Mouse (Mus musculus) urinary bladder, postnatal 4 days (tissue): ENCODE data around the gene Cib2.
"Not testable (repeated sequence)": the region's sequence is repeated elsewhere in the genome, so short reads cannot be mapped to it uniquely, and the experiment has no call there.

Experiments
- DNase-seq, 2 experiments: peaks; one replicate each; pipeline ENCODE4 v3.0.0; 2021 to 2022; ENCODE audit warnings: low spot score in 2 of 2

Cib2 gene

DNA sequence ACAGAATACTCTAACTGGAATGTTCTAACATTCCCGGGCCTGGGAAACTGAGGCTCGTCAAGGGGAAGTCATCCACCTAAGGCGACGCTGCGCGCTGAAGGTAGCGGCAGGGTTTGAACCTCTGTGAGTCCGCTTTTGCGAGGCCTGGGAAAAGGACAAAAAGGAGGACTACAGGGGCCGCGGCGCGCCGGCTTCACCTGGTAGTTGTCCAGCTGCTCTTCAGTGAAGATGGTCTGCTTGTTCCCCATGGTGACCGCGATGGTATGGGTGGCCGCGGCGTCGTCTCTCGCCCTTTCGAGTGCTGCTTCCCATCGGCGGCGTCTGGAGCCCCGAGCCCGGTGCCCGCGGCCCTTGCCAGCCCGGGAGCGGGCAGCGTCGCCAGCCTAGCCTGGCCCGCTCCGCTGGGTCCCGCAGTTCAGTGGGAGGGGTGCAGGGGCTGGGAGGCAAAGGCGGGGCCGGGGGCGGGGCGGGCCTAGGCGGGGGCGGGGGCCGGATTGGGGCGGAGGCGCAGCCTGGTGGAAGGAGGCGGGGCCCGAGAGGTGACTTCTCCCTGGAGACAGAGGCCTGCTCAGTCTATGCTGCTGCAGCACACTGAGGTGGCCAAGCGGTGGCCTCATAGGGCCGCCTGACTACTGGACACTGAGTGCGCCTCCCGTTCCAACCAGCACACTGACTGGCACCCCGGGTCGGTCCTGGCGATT is at the start of gene Cib2:
Gene Cib2, minus strand, starts transcription at position 448 of the 701 bp plus-strand sequence.
- DNase-seq: peak; percentile 71 to 80

DNA sequence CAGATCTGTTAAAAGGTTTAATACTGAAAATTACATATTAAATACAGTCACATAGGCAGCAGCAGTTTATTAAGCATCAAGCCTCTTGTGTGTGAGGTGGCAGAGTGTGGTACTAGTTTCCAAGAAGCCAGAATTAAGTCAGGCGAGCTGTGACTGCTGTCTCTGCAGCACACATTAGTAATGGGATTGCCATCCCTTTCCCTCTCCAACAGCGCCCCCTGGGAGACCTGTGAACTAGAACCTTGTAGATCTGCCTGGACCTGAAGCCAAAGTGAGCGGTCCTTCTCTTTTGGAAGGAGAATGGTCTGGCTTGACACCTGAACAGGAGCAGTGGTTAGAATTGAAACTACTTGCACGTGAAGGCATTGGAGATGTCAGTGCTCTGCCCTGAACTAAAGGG is 44.9 kb upstream of the Cib2 start:
- DNase-seq: peak in 1 of 2 experiments; percentile 78

DNA sequence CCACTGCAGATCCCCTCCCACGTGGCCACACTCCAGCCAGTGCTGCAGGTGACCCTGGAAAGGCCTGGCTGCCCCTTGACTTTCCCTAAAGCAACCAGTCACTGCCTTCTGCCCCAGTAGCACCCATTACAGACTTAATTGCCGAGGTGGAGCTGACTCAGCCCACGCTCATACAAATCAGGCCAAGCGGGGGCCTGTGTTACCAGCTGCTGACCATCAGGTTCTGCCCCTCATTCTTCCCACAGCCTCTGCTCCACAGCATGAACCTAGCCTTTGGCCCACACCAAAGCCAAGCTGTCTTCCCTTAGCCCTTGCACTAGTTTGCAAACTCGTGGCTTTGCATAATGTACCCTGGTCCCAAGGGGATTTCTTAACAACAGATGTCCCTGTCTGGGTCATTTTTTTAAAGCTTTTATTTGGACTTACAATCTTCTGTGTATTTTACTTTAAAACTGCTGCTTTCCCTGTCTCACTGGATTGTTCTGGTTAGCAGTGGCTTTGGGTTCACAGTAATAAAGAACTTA is 44.2 kb upstream of the Cib2 start:
- no peak for DNase-seq

DNA sequence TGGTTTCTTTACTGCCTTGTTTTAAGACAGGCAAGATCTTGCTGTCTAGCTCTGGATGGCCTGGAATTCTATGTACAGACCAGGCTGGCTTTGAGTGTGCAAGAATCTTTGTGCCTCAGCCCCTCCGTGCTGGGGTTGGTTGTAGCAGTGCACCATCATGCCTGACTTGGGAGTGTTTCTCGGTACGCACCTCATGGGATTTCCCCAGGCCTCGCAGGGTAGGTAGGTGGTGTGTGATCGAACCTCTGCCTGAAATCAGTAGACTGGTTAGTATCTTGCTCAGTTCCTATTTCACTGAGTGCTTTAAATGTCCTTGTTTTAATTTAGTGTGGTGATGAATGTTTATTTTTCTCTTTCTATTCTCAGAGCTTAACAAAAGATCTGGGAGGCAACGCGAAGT is 42.9 kb upstream of the Cib2 start:
- DNase-seq: no peak

DNA sequence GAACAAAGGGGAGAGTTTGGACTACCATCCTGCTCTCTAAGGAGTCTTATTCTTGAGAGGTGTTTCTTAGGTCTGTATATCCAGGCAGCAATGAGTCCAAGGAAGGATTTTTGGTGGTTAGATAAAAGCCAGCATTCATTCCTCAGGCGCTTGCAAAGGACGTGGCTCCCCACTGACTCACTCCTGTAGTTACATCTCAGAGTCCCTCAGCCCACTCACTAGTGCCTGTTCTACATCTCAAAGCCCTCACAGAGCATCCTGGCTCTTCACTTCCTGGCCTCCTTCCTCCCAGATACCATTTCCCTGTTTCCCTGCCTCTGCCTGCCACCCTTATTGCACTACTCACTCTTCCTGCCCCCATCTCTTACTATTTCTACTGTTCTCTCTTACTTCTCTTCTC is 42.4 kb upstream of the Cib2 start:
- no peak for DNase-seq

DNA sequence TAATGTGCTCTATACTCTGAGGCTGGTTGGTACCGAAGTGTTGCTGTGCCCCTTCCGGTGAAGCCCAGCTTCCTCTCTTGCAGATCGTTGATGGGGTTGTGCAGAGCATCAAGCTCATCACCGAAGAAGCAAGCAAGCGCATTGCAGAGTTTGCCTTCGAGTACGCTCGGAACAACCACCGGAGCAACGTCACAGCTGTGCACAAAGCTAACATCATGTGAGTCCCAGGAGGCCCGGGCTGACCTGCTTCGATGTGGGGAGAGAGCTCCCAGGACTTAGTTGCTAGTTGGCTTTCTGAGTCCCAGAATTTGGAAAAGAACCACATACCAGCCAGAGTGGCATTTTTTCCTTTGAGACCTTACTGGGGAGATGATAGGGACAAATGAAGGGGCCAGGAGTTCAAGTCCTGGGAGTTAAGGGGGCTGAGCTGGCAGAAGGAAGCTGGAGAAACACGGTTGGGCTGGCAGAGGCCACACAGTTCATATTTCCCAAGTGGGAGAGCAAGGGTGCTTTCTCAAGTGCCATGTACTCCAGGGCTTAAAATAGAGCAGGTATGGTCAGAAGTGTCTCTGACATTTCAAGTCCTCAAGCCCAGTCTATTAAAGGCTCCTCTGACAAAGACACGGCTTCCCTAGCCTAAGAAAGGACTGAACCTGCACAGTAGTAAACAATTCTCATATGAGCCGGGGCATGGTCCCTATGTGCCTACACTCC is 36.9 kb upstream of the Cib2 start:
- no peak for DNase-seq

GRCm38 (mm10) chr9:54593652-54594051 is 33.6 kb upstream of the Cib2 start:
- DNase-seq: not testable (repeated sequence)

- DNase-seq: no peak
These were observed 27.8 kb upstream of the Cib2 start for GRCm38 (mm10) chr9:54587863-54588262.

GRCm38 (mm10) chr9:54586199-54587061 is 26.4 kb upstream of the Cib2 start, which contains the start of gene Idh3a:
TSS of gene Idh3a (plus strand) at chr9:54586334.
- peak; percentile 97 to 99 for DNase-seq

DNA sequence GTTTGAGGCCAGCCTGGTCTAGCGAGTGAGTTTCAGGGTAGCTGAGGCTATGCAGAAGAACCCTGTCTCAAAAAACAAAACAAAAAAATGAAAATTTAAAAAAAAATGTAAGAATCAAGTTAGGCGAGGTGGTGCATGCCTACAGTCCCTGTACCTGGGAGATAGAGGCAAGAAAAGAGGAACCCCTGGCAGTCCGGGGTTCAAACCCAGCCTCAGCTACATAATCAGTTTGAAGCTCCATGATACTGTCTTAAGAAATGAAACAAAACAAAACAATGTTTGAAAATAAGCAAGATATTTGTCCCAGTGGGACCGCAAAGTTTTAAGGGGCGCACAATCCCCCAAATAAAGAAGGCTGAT is 25.8 kb upstream of the Cib2 start:
- DNase-seq: no peak

GRCm38 (mm10) chr9:54584127-54584526 is 24.1 kb upstream of the Cib2 start:
- not testable (repeated sequence) for DNase-seq

DNA sequence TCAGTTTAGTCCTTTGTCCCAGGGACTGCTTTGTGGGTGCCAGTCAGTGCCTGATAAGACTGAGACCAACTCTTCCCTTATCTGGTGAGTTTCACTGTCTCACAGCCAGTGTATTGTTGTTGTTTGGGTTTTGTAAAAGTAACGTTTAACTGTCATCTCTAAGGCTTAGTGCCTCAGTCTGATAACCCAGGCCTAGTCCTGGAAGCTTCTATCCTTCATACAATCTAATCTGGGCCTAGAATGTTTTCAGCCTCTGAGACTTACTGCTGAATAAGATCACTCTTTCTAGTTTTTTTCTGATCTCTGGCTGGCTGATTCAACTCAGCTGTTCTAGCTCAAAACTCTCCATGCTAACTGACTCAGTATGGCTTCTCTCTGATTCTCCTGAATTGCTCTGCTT is 23.7 kb upstream of the Cib2 start:
- no peak for DNase-seq

DNA sequence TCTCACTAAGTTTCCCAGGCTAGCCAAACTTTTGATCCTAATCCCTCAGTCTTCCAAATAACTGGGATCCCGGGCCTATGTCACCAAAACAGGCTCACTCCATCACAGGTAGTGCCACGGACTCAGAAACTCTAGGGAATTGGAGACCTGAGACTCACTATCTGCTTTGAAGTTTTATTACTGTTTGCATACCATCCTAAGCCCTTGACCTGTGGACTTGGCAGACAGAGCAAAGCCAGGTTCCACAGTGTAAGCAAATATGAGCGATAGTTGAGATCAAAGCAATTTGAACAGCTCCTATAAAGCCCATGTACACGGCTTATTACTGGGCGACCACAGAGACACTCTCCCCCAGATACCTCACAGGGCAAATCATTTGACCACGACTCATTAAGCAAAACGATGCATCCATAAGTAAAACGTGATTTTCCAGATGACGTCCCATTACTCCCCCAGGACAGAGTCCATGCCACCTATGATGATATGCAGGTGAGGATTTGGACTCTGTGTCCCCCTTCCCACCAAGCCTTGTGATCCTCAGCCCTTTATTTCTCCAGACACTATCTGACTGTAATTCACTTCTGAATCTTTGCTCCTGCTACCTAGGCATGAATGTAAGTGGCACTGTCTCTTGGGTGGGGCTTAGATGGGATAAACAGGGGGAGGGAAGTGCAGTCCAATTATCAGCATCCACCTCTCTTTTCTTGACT is 11.3 kb upstream of the Cib2 start:
- no peak for DNase-seq

GRCm38 (mm10) chr9:54568732-54569131 is 8.7 kb upstream of the Cib2 start:
- no peak for DNase-seq

- DNase-seq: no peak
These were observed 6.9 kb upstream of the Cib2 start for GRCm38 (mm10) chr9:54566958-54567357.

- no peak for DNase-seq
These were observed 998 bp upstream of the Cib2 start for GRCm38 (mm10) chr9:54560831-54561601.

GRCm38 (mm10) chr9:54558731-54559130 is 1.3 kb downstream of the Cib2 start:
- no peak for DNase-seq

GRCm38 (mm10) chr9:54555044-54555443 is 5.0 kb downstream of the Cib2 start:
- no peak for DNase-seq

- no peak for DNase-seq
These were observed 7.6 kb downstream of the Cib2 start for GRCm38 (mm10) chr9:54552409-54552808.

DNA sequence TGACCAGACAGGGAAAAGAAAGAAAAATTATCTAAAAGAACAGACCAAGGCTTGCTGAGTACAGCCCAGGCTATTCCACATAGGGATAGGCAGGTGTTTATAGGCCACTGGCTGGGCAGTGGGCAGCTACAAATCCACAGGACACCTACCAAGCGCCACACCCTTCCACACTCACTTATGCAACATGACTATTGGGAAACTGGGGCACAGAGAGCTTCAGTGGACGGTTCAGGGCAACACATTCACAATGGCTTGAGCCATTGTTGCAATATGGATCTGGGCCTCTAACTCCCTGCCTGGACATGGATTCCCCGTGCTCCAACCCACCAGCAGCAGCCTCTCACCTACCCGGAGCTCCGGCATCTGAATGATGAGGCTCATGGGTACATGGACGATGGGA is 10.6 kb downstream of the Cib2 start:
- no peak for DNase-seq

DNA sequence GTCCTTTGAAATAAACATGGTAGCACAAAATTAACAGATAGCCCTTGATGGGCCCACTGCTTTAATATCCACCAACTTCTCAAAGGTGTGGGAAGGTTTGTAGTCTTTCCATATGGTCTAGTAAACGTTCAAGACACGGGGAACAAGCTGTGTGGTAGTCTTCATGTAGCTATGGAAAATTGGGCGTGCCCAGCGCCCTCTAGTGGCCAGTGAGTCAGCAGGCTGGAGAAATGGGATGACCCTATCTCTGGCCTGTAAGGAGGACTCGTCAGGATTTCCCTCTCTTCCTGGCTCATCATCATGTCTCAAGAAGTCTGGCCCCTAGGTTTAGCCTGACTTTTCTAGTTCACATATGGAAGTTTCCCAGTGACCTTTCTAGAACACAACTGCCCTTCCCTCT is 12.5 kb downstream of the Cib2 start:
- DNase-seq: no peak
